Mouse (Mus musculus) left cerebral cortex, postnatal 36 days (tissue): ENCODE measurements around the gene Trem1. TPM values are rescaled to one million over a fixed set of nuclear protein-coding genes. Genes with fewer than 3 reads are reported as not detected.

Experiments used
- DNase-seq, 2 experiments: peaks; one replicate each; pipeline ENCODE4 v3.0.0; 2021 to 2022; ENCODE audit warnings: low spot score in 2 of 2, mixed read lengths in 1 of 2
- intact Hi-C: fragments of 180-260 bp; cut with DNase I; formaldehyde crosslinking; loops from one replicate; pipeline ENCODE4 v1.15.1; 2025
- total RNA-seq, 2 experiments: library from RNA; stranded (reverse); gene quantifications; 2 replicates each; pipeline ENCODE4 v1.2.3; 2021

Gene Trem1
- total RNA-seq, 2 experiments from 2014 or later: not detected

GRCm38 (mm10) chr17:48266610-48267304 lies 34.2 kb downstream of the Trem1 start:
- no peak for DNase-seq
- intact Hi-C loops: no loop called here

GRCm38 (mm10) chr17:48267591-48267990 lies 35.0 kb downstream of the Trem1 start:
- intact Hi-C loops: no loop called here
- DNase-seq: no peak

- DNase-seq: no peak
- intact Hi-C loops: no loop called here
These were observed 35.7 kb downstream of the Trem1 start for GRCm38 (mm10) chr17:48268276-48268675.

GRCm38 (mm10) chr17:48269833-48270232 lies 37.3 kb downstream of the Trem1 start:
- no peak for DNase-seq
- intact Hi-C loops: no loop called here

GRCm38 (mm10) chr17:48272158-48272557 lies 39.6 kb downstream of the Trem1 start:
- intact Hi-C loops: no loop called here

GRCm38 (mm10) chr17:48272598-48272997 lies 40.0 kb downstream of the Trem1 start:
- intact Hi-C loops: no loop called here
- no peak for DNase-seq

More at GRCm38 (mm10) chr17:48272158-48272557, 39.6 kb downstream of the Trem1 start:
- no peak for DNase-seq

GRCm38 (mm10) chr17:48274098-48274497 lies 41.5 kb downstream of the Trem1 start:
- intact Hi-C loops: no loop called here
- DNase-seq: no peak

GRCm38 (mm10) chr17:48274885-48275284 lies 42.3 kb downstream of the Trem1 start:
- intact Hi-C loops: loop anchor here (1.0 to 5.0 kb wide), 2 partner anchors 61 to 132 kb away; partner anchors contain the start of gene Nfya

GRCm38 (mm10) chr17:48275736-48276135 lies 43.2 kb downstream of the Trem1 start:
- intact Hi-C loops: loop anchor here (1.0 to 5.0 kb wide), 2 partner anchors 61 to 132 kb away; partner anchors contain the start of gene Nfya
- no peak for DNase-seq

More at GRCm38 (mm10) chr17:48274885-48275284, 42.3 kb downstream of the Trem1 start:
- DNase-seq: peak; percentile 63 to 73

GRCm38 (mm10) chr17:48278381-48278780 lies 45.8 kb downstream of the Trem1 start:
- intact Hi-C loops: loop anchor here (5.0 kb wide), 1 partner anchor 129 kb away; the partner anchor contains the start of gene Nfya
- DNase-seq: no peak

- no peak for DNase-seq
- intact Hi-C loops: loop anchor here (5.0 kb wide), 1 partner anchor 128 kb away; the partner anchor contains the start of gene Nfya
These were observed 46.4 kb downstream of the Trem1 start for GRCm38 (mm10) chr17:48279002-48279401.

GRCm38 (mm10) chr17:48280943-48281738 lies 48.6 kb downstream of the Trem1 start:
- intact Hi-C loops: no loop called here
- no peak for DNase-seq

- intact Hi-C loops: no loop called here
- DNase-seq: no peak
These were observed 49.1 kb downstream of the Trem1 start for GRCm38 (mm10) chr17:48281739-48282085.

GRCm38 (mm10) chr17:48286765-48287164 lies 54.2 kb downstream of the Trem1 start:
- DNase-seq: no peak
- intact Hi-C loops: no loop called here

GRCm38 (mm10) chr17:48287276-48287675 lies 54.7 kb downstream of the Trem1 start:
- intact Hi-C loops: no loop called here
- no peak for DNase-seq

- DNase-seq: no peak
- intact Hi-C loops: no loop called here
These were observed 61.1 kb downstream of the Trem1 start for GRCm38 (mm10) chr17:48293500-48294194.
